Mouse (Mus musculus) Muller cell, postnatal 12 days (primary cell): ENCODE data around the gene Tmem259.
"Not testable (repeated sequence)": the region's sequence is repeated elsewhere in the genome, so short reads cannot be mapped to it uniquely, and the experiment has no call there.

Experiments used
- DNase-seq: peaks from one replicate; pipeline ENCODE4 v3.0.0-alpha.2; 2015; ENCODE audit errors: inconsistent ontology term

Tmem259 gene

GRCm38 (mm10) chr10:79965325-79965724, 18.8 kb downstream of the Tmem259 start:
- DNase-seq, result no peak

GRCm38 (mm10) chr10:79964727-79965126, 19.4 kb downstream of the Tmem259 start:
- no peak for DNase-seq

- no peak for DNase-seq
Measured at GRCm38 (mm10) chr10:79960671-79961294, 23.3 kb downstream of the Tmem259 start.

- peak; percentile 98 for DNase-seq
Measured at GRCm38 (mm10) chr10:79959847-79960601, 24.1 kb downstream of the Tmem259 start, which contains the start of gene Wdr18. TSS of gene Wdr18 (plus strand) at chr10:79960152.

- DNase-seq, result not testable (repeated sequence)
Measured at GRCm38 (mm10) chr10:79959412-79959811, 24.7 kb downstream of the Tmem259 start.

- peak; percentile 81 for DNase-seq
Measured at GRCm38 (mm10) chr10:79958140-79958816, 25.9 kb downstream of the Tmem259 start.

- no peak for DNase-seq
Measured at GRCm38 (mm10) chr10:79956643-79957154, 27.4 kb downstream of the Tmem259 start.

GRCm38 (mm10) chr10:79955691-79956090, 28.4 kb downstream of the Tmem259 start:
- no peak for DNase-seq

- DNase-seq, result no peak
Measured at GRCm38 (mm10) chr10:79953946-79954345, 30.2 kb downstream of the Tmem259 start.

- no peak for DNase-seq
Measured at GRCm38 (mm10) chr10:79950661-79951060, 33.5 kb downstream of the Tmem259 start.

GRCm38 (mm10) chr10:79949873-79950272, 34.3 kb downstream of the Tmem259 start:
- no peak for DNase-seq

- DNase-seq, result no peak
Measured at GRCm38 (mm10) chr10:79947502-79947901, 36.6 kb downstream of the Tmem259 start.

GRCm38 (mm10) chr10:79946752-79947322, 37.3 kb downstream of the Tmem259 start:
- no peak for DNase-seq

GRCm38 (mm10) chr10:79945507-79946234, 38.5 kb downstream of the Tmem259 start:
- DNase-seq, result peak; percentile 78

- DNase-seq, result no peak
Measured at GRCm38 (mm10) chr10:79943471-79943901, 40.6 kb downstream of the Tmem259 start.

GRCm38 (mm10) chr10:79942988-79943387, 41.1 kb downstream of the Tmem259 start:
- no peak for DNase-seq

GRCm38 (mm10) chr10:79940749-79941148, 43.4 kb downstream of the Tmem259 start:
- no peak for DNase-seq

- DNase-seq, result no peak
Measured at GRCm38 (mm10) chr10:79937775-79938526, 46.2 kb downstream of the Tmem259 start.

- peak; percentile 94 for DNase-seq
Measured at GRCm38 (mm10) chr10:79936911-79937441, 47.2 kb downstream of the Tmem259 start.

GRCm38 (mm10) chr10:79936284-79936910, 47.7 kb downstream of the Tmem259 start:
- no peak for DNase-seq
